Mouse (Mus musculus): ENCODE results near the gene Serpina3n. TPM values are rescaled to one million over a fixed set of nuclear protein-coding genes. Genes with fewer than 3 reads are reported as not detected.

The Serpina3n gene
- polyA plus RNA-seq, 1 experiment from 2014 or later = 0.45 TPM

Other genes with a start within 250 kb of the Serpina3n start
- gene Serpina3f, start 192.2 kb upstream of the Serpina3n start, polyA plus RNA-seq (2015; fragmentation: Nextera tagmentation; extraction: Ambion mirVana) = 0.06 and 0.25 TPM in 2 replicates
- 2.9 and 11.3 TPM in 2 replicates for gene Serpina3g, start 170.5 kb upstream of the Serpina3n start, polyA plus RNA-seq (2015; fragmentation: Nextera tagmentation; extraction: Ambion mirVana)
- gene Serpina3i, start 143.6 kb upstream of the Serpina3n start, polyA plus RNA-seq (2015; fragmentation: Nextera tagmentation; extraction: Ambion mirVana) = 0.25 and 3.2 TPM in 2 replicates
- 0.10 TPM in 1 of 2 replicates, not detected in the other for gene Serpina3j, start 92.2 kb upstream of the Serpina3n start, polyA plus RNA-seq (2015; fragmentation: Nextera tagmentation; extraction: Ambion mirVana)
- gene Serpina3k, start 68.2 kb upstream of the Serpina3n start, polyA plus RNA-seq (2015; fragmentation: Nextera tagmentation; extraction: Ambion mirVana) = not detected in 2 replicates
- gene Serpina3m, start 68.2 kb upstream of the Serpina3n start, polyA plus RNA-seq (2015; fragmentation: Nextera tagmentation; extraction: Ambion mirVana) = not detected in 2 replicates
- gene Gsc, start 66.6 kb downstream of the Serpina3n start, polyA plus RNA-seq (2015; fragmentation: Nextera tagmentation; extraction: Ambion mirVana) = 0.54 and 1.1 TPM in 2 replicates